Mouse (Mus musculus) spleen, adult 12 weeks (tissue): ENCODE results near the gene Prkch.

Source experiments
- DNase-seq: peaks from one replicate; pipeline ENCODE4 v3.0.0; 2022; ENCODE audit warnings: low spot score

Gene Prkch

GRCm38 (mm10) chr12:73682921-73683346 lies 98.3 kb downstream of the Prkch start:
- DNase-seq: no peak

DNA sequence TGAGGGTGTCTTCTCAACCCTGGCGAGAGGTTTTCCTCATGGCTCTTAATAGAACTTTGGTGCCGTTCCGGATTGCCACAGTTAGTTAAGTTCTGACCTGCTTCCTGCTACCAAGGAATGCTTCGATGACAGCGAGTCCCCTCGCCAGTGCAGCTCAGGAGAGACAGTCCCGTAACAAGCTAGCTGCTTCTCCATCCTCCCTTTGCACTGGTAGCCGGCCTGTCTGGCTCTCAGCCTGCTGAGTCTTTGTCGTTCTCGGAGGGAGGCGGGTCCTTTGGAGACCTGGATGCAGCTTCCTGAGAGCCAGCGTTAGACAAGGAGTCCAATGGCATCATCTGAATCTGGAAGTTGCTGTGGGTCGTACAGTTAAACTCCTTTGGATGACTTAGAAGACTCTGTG lies 101.3 kb downstream of the Prkch start:
- DNase-seq: no peak

DNA sequence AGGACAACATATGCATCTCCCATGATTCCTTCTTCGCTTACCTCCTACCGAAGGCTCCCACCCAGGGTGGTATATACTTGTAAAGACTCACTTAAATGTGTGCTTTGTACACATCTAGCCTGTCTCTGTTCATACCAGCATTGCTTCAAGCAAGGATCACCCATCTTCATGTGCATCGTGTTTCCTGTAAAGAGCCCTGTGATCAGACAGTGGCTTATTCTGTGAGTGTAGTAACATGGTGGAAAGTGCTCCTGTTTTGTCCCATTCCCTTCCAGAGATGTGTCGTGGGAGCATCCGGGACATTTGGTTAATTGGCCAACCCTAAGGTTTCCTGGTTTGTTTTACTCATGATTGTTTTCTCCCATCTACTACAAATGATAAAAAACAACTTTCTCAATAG lies 101.9 kb downstream of the Prkch start:
- no peak for DNase-seq

- no peak for DNase-seq
These were observed 102.8 kb downstream of the Prkch start for GRCm38 (mm10) chr12:73687077-73688035.

- no peak for DNase-seq
These were observed 107.7 kb downstream of the Prkch start for GRCm38 (mm10) chr12:73692321-73692720.

DNA sequence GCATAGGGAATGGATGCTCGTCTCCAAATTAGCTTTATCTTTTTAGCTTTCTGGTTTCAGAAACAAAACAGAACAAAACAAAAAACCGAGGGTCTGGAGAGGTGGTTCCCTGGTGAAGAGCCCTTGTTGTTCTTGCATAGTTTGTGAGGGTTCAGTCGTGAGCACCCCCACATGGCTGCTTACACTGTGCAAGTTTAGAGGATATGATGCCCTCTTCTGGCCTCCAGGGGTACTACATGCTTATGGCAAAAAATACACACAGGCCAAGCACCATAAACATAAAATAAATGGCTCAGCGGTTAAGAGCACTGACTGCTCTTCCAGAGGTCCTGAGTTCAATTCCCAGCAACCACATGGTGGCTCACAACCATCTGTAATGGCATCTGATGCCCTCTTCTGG lies 108.8 kb downstream of the Prkch start:
- DNase-seq: peak; percentile 25

- no peak for DNase-seq
These were observed 110.1 kb downstream of the Prkch start for GRCm38 (mm10) chr12:73694690-73695089.

DNA sequence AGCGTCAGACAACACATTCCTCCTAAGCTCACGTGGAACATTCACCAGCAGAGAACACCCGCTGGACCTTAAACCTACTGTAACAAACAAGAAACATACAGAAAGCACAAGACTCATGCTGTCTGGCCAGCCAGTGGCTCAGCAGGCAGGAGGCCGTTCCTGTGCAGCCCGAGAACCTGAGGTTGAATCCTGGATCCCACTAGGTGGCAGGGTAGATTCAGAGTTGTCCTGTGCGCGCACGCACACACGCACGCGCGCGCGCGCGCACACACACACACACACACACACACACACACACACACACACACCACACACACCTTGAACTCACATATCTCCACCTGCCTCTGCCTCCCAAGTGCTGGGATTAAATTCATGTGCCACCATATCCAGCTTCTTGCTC lies 110.5 kb downstream of the Prkch start:
- no peak for DNase-seq

GRCm38 (mm10) chr12:73696084-73696483 lies 111.5 kb downstream of the Prkch start:
- no peak for DNase-seq

DNA sequence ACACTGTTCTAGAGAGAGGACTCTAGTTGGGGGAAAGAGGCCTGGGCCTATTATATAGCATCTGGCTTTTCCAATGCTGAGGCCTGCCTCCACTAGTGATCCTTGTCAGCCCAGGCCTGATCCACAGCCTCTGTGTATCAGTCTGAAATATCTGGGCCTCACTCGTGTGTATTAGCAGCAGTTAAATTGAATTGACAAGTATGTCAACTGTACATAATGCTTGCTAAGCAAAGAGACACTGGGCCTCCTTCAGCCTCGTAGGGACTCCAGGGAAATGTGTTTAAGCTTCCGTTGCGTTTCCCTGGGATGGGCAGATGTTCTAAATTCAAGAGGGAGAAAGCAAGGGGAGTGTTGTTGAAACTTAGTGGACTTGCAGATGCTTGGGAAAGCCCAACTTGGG lies 112.3 kb downstream of the Prkch start:
- DNase-seq: no peak

DNA sequence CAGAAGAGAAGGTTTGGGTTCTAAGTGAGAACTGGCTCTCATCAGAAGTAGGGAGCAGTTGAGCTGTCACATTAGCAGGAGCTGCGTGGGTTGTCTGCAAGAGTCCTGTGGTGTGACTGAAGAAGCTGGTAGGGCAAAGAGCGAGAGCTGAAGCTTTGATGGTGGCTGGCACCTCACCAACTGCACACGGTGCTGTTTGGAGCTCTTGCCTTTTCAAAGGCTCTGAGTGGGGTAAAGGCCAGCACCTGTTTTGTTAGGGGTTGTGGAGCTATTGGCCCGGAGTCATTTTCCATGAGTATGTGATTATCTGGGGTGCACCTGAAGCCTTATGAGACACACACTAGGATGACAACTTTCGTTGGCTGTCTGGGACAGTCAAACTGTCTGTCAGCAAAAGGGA lies 113.8 kb downstream of the Prkch start:
- no peak for DNase-seq

DNA sequence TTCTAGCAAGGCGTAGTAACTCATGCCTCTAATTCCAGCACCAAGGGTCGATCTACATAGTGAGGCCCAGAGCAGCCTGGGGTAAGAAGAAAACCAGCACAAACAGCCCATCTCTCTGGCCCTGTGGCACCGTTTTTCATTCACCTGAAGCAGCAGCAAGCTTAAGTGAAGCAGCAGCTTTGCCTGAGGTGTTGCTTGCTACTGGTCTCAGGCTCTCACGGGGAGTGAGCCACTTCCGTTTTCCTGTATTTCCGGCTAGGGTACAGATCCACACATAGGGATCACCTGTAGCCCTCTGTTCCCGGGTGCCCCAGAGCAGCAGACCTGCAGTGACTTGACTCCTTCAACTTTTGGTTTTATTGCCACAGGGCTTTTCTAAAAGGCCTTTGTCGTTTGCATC lies 114.2 kb downstream of the Prkch start:
- no peak for DNase-seq

DNA sequence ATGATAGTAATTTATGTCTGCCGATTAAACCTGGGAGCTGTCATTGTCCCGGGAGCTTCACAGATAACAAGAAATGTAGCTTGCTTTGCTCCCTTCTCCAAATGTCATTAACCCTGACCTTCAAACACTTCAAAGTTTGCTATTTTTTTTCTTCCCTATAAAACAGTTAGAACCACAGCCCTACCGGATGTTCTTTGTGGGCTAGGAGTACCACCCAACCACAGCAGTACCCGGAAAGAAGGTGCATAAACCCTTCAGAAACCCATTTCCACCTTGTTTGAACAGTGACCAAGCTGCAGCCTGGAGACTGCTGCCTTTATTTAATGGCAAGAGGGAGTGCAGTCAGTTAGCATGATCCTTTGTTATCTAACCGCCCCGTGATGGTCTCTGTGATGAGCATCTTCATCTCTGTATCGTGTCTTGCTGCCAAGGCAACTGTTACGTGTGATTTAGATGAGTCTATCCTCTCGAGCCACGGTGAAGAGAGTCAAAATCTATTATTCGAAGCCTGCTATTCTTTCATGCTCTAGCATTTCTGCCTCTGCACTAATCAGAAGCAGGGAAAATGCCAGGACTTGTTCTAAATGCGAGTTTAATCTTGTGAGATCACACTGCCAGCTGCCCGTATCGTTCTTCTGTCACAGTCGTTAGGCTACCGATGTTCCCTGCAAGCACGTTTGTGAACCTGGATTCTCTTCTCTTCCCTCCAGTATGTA lies 115.0 kb downstream of the Prkch start:
- no peak for DNase-seq

GRCm38 (mm10) chr12:73700544-73701069 lies 116.0 kb downstream of the Prkch start:
- no peak for DNase-seq

- no peak for DNase-seq
These were observed 117.4 kb downstream of the Prkch start for GRCm38 (mm10) chr12:73701999-73702398.

DNA sequence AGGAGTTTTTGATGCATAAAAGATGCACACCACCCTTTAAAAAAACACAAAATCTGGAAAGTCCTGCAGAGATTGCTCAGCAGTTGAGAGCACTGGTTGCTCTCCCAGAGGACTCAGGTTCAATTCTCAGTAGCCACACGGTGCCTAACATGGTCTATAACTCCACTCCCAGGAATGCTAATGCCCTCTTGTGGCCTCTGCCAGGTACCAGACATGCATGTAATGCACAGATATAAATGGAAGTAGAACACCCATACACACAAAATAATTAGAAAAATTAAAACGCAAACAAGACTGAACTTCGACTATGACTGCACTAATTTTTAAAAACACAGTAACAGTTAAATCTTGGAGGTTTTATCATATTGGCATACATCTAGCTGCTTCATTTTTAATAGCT lies 119.8 kb downstream of the Prkch start:
- DNase-seq: no peak

GRCm38 (mm10) chr12:73705097-73705690 lies 120.6 kb downstream of the Prkch start:
- DNase-seq: no peak

DNA sequence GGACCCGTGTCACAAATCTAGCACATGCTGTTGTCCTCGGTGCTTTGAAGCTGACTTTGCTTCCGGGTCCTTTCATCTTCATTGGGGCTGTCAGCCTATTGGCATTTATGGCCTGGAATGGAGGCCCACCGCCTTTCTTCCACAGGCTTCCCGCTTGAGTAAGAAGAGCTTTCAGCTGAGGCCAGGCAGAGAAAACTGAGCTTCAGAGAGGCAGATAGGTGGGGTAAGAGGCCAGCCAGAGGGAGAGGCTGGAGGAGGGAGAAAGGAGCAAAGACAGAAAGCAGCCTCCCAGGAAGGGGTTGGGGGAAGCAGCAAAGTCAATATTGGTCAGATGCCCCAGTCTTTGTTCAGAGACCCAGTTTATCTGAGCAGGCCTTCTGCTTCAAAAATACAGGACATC lies 123.9 kb downstream of the Prkch start:
- DNase-seq: no peak

DNA sequence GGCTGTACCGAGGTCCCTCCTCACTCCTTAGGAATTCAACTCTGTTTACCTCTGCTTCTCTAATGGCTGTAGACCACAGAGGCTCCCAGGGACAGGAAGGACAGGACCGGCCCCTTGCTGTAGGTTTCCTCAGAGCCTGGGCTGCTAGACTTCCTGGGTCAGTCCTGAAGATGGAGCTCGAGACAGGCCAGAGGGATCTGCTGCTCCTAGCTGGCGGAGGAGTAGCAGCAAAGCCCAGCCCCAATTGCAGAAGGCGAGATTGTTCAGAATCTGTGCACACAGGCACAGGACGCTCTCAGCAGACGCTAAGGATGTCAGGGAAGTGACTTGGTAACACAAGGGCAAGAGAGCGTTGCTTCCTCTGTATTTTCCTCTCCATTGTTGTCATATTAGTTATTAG lies 124.3 kb downstream of the Prkch start:
- DNase-seq: no peak

DNA sequence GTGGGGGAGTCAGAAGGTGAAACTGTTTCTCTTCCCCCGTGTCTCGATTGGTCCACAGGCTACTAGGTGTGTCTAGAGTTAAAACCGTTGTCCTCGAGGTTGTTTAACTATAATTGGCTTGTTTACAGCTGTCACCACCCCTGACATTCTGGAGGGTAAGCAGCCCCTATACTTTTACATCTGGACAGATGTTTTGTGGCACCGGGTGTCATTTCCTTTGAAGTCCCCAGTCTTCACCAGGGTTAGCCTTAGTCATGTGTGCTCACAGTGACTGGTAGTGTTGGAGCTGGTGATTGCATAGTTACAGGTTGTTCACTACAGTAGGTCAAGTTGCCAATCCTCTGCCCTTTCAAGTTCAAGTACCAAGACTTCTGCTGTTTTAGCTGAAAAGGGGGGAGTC lies 126.2 kb downstream of the Prkch start:
- no peak for DNase-seq

DNA sequence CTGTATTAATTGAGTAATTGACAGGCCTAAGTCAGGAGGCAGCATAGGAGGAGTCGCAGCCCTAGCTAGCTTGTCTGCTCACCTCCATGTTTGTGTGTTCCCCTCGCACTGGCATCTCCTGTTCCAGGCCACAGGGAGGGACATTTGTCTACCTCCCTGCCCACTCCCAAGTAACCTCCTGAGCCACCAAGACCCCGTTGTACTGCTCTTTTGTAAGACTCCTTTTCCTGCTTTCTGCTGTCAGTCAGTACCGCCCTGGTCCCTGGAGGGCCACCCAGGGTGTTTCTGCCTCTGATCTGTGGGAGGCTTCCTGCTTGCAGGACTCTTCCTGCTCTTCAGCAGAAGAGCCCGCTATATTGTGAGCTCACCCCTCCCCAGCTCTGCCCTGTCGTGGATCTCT lies 127.5 kb downstream of the Prkch start:
- DNase-seq: no peak

DNA sequence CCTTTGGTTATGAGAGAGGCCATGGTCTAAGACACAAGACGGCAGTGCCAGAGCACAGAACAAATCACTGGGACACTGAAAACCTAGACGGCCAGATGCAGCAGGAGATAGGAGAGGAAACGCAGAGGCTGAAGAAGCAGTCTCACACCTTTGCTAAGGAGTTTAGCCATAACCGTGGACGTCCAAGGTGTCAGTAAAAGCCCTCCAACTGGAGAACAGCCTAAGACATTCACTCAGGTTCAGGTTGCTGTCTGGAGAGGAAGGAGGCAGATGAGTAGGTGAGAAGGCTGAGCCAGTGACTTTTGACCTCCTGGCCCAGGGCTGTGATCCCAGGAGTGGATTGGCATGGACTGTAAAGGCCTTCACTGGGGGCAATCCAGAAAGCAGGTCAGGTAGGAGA lies 130.0 kb downstream of the Prkch start:
- DNase-seq: no peak

GRCm38 (mm10) chr12:73715331-73715730 lies 130.7 kb downstream of the Prkch start:
- no peak for DNase-seq
